Mouse (Mus musculus) megakaryocyte, embryonic 14.5 days (primary cell): ENCODE data around the gene Scube1. TPM values are rescaled to one million over a fixed set of nuclear protein-coding genes. Genes with fewer than 3 reads are reported as not detected.

ENCODE experiments used
- H3K27me3 ChIP-seq: replicated peaks from 2 replicates; pipeline ENCODE3; 2012; ENCODE audit warnings: inconsistent platforms
- H3K36me3 ChIP-seq: replicated peaks from 2 replicates; pipeline ENCODE3; 2012; ENCODE audit warnings: low read length, inconsistent platforms, mixed read lengths
- H3K4me1 ChIP-seq: 2 replicates; pipeline ENCODE4 v1.6.1; 2012; ENCODE audit warnings: inconsistent platforms
- H3K4me3 ChIP-seq: replicated peaks from 2 replicates; pipeline ENCODE3; 2012; ENCODE audit warnings: moderate library complexity, mild to moderate bottlenecking, inconsistent platforms
- H3K9me3 ChIP-seq: 2 replicates; pipeline ENCODE4 v1.6.1; 2012; ENCODE audit warnings: inconsistent platforms
- FLI1 ChIP-seq: IDR thresholded peaks from 2 replicates; pipeline ENCODE4 v1.6.1; 2012; ENCODE audit warnings: low read length, inconsistent platforms, mixed read lengths
- GATA1 ChIP-seq: IDR thresholded peaks from 3 replicates; pipeline ENCODE4 v1.6.1; 2012; ENCODE audit warnings: mixed read lengths, low read length, inconsistent platforms, borderline replicate concordance
- polyA plus RNA-seq: library from polyadenylated mRNA; stranded (reverse); fragments of >175 nt; gene quantifications from 2 replicates; pipeline ENCODE4 v1.2.3, GENCODE M21; 2012; ENCODE audit warnings: low replicate concordance; ENCODE audit not compliant: insufficient read depth

The Scube1 gene
- polyA plus RNA-seq, 1 experiment: not detected

- TF ChIP-seq GATA1 (no peak), FLI1 (no peak)
- Histone ChIP-seq H3K27me3 (no peaks in the 10 kb centered on the region), H3K9me3 (no peaks in the 10 kb centered on the region), H3K36me3 (peaks cover 88% of the 10 kb centered on the region), H3K4me3 (no peak overlapping the region), H3K4me1 (peaks cover 81% of the 10 kb centered on the region)
Observed at GRCm38 (mm10) chr15:83570641-83571040, 154.2 kb downstream of the Scube1 start.

- TF ChIP-seq FLI1: no peak
- TF ChIP-seq GATA1: no peak
Observed at GRCm38 (mm10) chr15:83569682-83570081, 155.1 kb downstream of the Scube1 start.

GRCm38 (mm10) chr15:83568544-83568943 lies 156.3 kb downstream of the Scube1 start:
- TF ChIP-seq FLI1 (no peak), GATA1 (no peak)
- peaks cover 86% of the 10 kb centered on the region for H3K4me1 ChIP-seq
- H3K36me3 ChIP-seq: peaks cover 71% of the 10 kb centered on the region
- no peaks in the 10 kb centered on the region for H3K9me3 ChIP-seq
- peak overlapping the region; percentile 18 for H3K4me3 ChIP-seq
- H3K27me3 ChIP-seq: no peaks in the 10 kb centered on the region

More at GRCm38 (mm10) chr15:83569682-83570081, 155.1 kb downstream of the Scube1 start:
- no peaks in the 10 kb centered on the region for H3K9me3 ChIP-seq
- peaks cover 82% of the 10 kb centered on the region for H3K36me3 ChIP-seq
- peaks cover 90% of the 10 kb centered on the region for H3K4me1 ChIP-seq
- H3K4me3 ChIP-seq: no peak overlapping the region
- H3K27me3 ChIP-seq: no peaks in the 10 kb centered on the region

- peaks cover 92% of the 10 kb centered on the region for H3K4me1 ChIP-seq
Observed at GRCm38 (mm10) chr15:83567728-83568127, 157.1 kb downstream of the Scube1 start.

GRCm38 (mm10) chr15:83566006-83566405 lies 158.8 kb downstream of the Scube1 start:
- TF ChIP-seq GATA1 (no peak), FLI1 (no peak)
- Histone ChIP-seq H3K4me3 (peak overlapping the region; percentile 90), H3K9me3 (no peaks in the 10 kb centered on the region), H3K4me1 (peaks cover 91% of the 10 kb centered on the region), H3K27me3 (no peaks in the 10 kb centered on the region), H3K36me3 (peaks cover 49% of the 10 kb centered on the region)

More at GRCm38 (mm10) chr15:83567728-83568127, 157.1 kb downstream of the Scube1 start:
- TF ChIP-seq GATA1 (no peak), FLI1 (no peak)
- H3K4me3 ChIP-seq: peak overlapping the region; percentile 69
- H3K9me3 ChIP-seq: no peaks in the 10 kb centered on the region
- H3K36me3 ChIP-seq: peaks cover 66% of the 10 kb centered on the region
- H3K27me3 ChIP-seq: no peaks in the 10 kb centered on the region

GRCm38 (mm10) chr15:83565434-83565833 lies 159.4 kb downstream of the Scube1 start:
- Histone ChIP-seq H3K36me3 (peaks cover 43% of the 10 kb centered on the region), H3K27me3 (no peaks in the 10 kb centered on the region), H3K4me3 (peak overlapping the region; percentile 90), H3K9me3 (no peaks in the 10 kb centered on the region), H3K4me1 (peaks cover 87% of the 10 kb centered on the region)
- no peak for TF ChIP-seq GATA1
- TF ChIP-seq FLI1: no peak

GRCm38 (mm10) chr15:83563857-83564651 lies 160.8 kb downstream of the Scube1 start:
- Histone ChIP-seq H3K4me1 (peaks cover 76% of the 10 kb centered on the region), H3K36me3 (peaks cover 31% of the 10 kb centered on the region), H3K27me3 (no peaks in the 10 kb centered on the region), H3K9me3 (no peaks in the 10 kb centered on the region), H3K4me3 (peak overlapping the region; percentile 100)
- TF ChIP-seq FLI1: no peak
- TF ChIP-seq GATA1: no peak

GRCm38 (mm10) chr15:83563327-83563856 lies 161.4 kb downstream of the Scube1 start, which contains the start of the genes Tspo and Mcat:
Gene Tspo, plus strand, starts transcription at chr15:83563592.
Gene Mcat, minus strand, starts transcription at chr15:83563787.
- Histone ChIP-seq H3K27me3 (no peaks in the 10 kb centered on the region), H3K4me3 (peak within 1 kb of the TSS; percentile 100), H3K36me3 (peaks cover 25% of the 10 kb centered on the region), H3K4me1 (peaks cover 74% of the 10 kb centered on the region), H3K9me3 (no peaks in the 10 kb centered on the region)
- no peak for TF ChIP-seq FLI1
- no peak for TF ChIP-seq GATA1

GRCm38 (mm10) chr15:83562626-83563270 lies 162.1 kb downstream of the Scube1 start:
- Histone ChIP-seq H3K36me3 (peaks cover 19% of the 10 kb centered on the region), H3K4me3 (peak overlapping the region; percentile 100), H3K4me1 (peaks cover 68% of the 10 kb centered on the region), H3K27me3 (no peaks in the 10 kb centered on the region), H3K9me3 (no peaks in the 10 kb centered on the region)
- no peak for TF ChIP-seq GATA1
- no peak for TF ChIP-seq FLI1
